In genomic region chr16:95666288-95666687, GRCm38 (mm10) we compare ENCODE assay signal across 16 mouse cellular contexts.
"Had no signal": no experiment of that assay in that cellular context is flagged by ENCODE, and none has a peak within 500 bp of the region (broad histone marks: within the 10 kb centered on the region; RNA-seq: fewer than 3 reads in every experiment).

No protein-coding gene starts in this region.

- H3K9me3 ChIP-seq: midbrain, embryonic 10.5 days; midbrain, embryonic 12.5 days; neural tube, embryonic 13.5 days; neural tube, embryonic 15.5 days had no signal

- H3K36me3 ChIP-seq: midbrain, embryonic 10.5 days; midbrain, embryonic 12.5 days; neural tube, embryonic 13.5 days; neural tube, embryonic 15.5 days had no signal

- H3K4me3 ChIP-seq: midbrain, embryonic 10.5 days; midbrain, embryonic 12.5 days; myocyte; neural tube, embryonic 13.5 days; neural tube, embryonic 15.5 days had no signal

- H3K27me3 ChIP-seq: midbrain, embryonic 12.5 days; neural tube, embryonic 13.5 days; neural tube, embryonic 15.5 days had no signal

- ATAC-seq: midbrain, embryonic 16.5 days had no signal

- DNase-seq: lung, adult 18-20 months; lung, embryonic 14.5 days; lung, postnatal 10 days; lung, postnatal 4 days; midbrain, embryonic 14.5 days; retina, postnatal 1 day; spleen, adult 18-20 months; thymus, adult 18-20 months; thymus, postnatal 14 days; thymus, postnatal 36 days had no signal

- H3K4me1 ChIP-seq: neural tube, embryonic 15.5 days had no signal

- H3K27ac ChIP-seq: midbrain, embryonic 10.5 days; midbrain, embryonic 12.5 days; neural tube, embryonic 13.5 days; neural tube, embryonic 15.5 days had no signal
